Mouse (Mus musculus) ovary, adult 10 weeks (tissue): Measurements from ENCODE around the gene Rnf115. TPM values are rescaled to one million over a fixed set of nuclear protein-coding genes. Genes with fewer than 3 reads are reported as not detected.

ENCODE experiments used
- polyA plus RNA-seq: library from polyadenylated mRNA; stranded (reverse); fragments of 350-450 nt; fragmentation: Illumina TruSeq; extraction: RNeasy Lipid Tissue Mini Kit (QIAGEN cat#74804); gene quantifications from one replicate; pipeline ENCODE4 v1.2.3, GENCODE M21; 2014

The Rnf115 gene
- 114 TPM for polyA plus RNA-seq

DNA sequence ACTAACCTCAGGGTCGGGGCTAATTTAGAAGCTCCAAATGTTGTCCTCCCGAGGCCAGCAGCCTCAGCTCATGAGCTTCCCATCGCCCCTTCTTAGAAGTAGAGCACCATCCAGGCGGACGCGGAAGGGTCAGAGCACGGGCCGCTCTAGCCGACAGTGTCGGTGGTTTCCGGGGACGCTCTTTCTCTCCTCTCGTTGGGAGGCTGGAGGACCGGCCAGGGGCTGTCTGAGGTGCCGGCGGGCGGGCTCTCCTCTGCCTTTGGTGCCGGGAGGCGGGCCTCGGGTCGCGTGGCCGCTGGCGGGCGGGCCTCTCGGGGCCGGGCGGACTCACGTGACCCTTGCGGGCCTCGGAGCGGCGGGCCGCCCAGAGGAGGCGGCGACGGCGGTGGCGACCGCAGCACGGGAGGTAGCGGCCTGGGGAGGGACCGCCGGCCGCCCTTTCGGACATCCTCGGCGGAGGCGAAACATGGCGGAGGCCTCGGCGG lies at the start of gene Rnf115, which contains the start of gene Polr3c:
Gene Rnf115 (plus strand): TSS at position 322 of the 485 bp plus-strand sequence.
Gene Polr3c (minus strand): TSS at position 286 of the 485 bp plus-strand sequence.

GRCm38 (mm10) chr3:96696198-96696765 lies 31.2 kb upstream of the Rnf115 start, which contains the start of gene Pias3:
Gene Pias3 (plus strand): TSS chr3:96696384.

GRCm38 (mm10) chr3:96707903-96708683 lies 19.4 kb upstream of the Rnf115 start, which contains the start of gene Nudt17:
Gene Nudt17 (minus strand): TSS chr3:96708562.

GRCm38 (mm10) chr3:96828984-96829383 lies 101.5 kb downstream of the Rnf115 start, which contains the start of the genes Pdzk1 and Cd160:
Gene Pdzk1 (plus strand): TSS chr3:96829284.
Gene Cd160 (minus strand): TSS chr3:96829351.

Other genes with a start within 250 kb of the Rnf115 start
- 0.29 TPM for gene Hfe2, start 202.5 kb upstream of the Rnf115 start, polyA plus RNA-seq
- 596 TPM for gene Txnip, start 169.7 kb upstream of the Rnf115 start, polyA plus RNA-seq
- not detected for gene Gm16253, start 150.7 kb upstream of the Rnf115 start, polyA plus RNA-seq
- 90.1 TPM for gene Polr3gl, start 133.5 kb upstream of the Rnf115 start, polyA plus RNA-seq
- not detected for gene Ankrd34a, start 131.0 kb upstream of the Rnf115 start, polyA plus RNA-seq
- gene Lix1l, start 126.5 kb upstream of the Rnf115 start, polyA plus RNA-seq, result 92.1 TPM
- 56.2 TPM for gene Rbm8a, start 97.7 kb upstream of the Rnf115 start, polyA plus RNA-seq
- 19.8 TPM for gene Pex11b, start 92.3 kb upstream of the Rnf115 start, polyA plus RNA-seq
- not detected for gene Gm42957, start 92.2 kb upstream of the Rnf115 start, polyA plus RNA-seq
- 0.54 TPM for gene Itga10, start 82.1 kb upstream of the Rnf115 start, polyA plus RNA-seq
- 1.1 TPM for gene Ankrd35, start 57.5 kb upstream of the Rnf115 start, polyA plus RNA-seq
- gene Pias3, start 31.3 kb upstream of the Rnf115 start, polyA plus RNA-seq, result 5.3 TPM
- not detected for gene Nudt17, start 19.1 kb upstream of the Rnf115 start, polyA plus RNA-seq
- 19.1 TPM for gene Polr3c, start within 50 bp of the Rnf115 start, polyA plus RNA-seq
- gene Pdzk1, start 101.6 kb downstream of the Rnf115 start, polyA plus RNA-seq, result 1.5 TPM
- gene Cd160, start 101.7 kb downstream of the Rnf115 start, polyA plus RNA-seq, result 2.3 TPM
- 1.2 TPM for gene Gja5, start 177.0 kb downstream of the Rnf115 start, polyA plus RNA-seq
- gene Gpr89, start 177.7 kb downstream of the Rnf115 start, polyA plus RNA-seq, result 18.3 TPM
- not detected for gene Gja8, start 198.4 kb downstream of the Rnf115 start, polyA plus RNA-seq